Mouse (Mus musculus) left cerebral cortex, adult 9 months (tissue): Measurements from ENCODE around the gene Srm.

ENCODE experiments used
- DNase-seq, 2 experiments: peaks; one replicate each; pipeline ENCODE4 v3.0.0; 2022; ENCODE audit warnings: low spot score in 2 of 2

Srm gene

DNA sequence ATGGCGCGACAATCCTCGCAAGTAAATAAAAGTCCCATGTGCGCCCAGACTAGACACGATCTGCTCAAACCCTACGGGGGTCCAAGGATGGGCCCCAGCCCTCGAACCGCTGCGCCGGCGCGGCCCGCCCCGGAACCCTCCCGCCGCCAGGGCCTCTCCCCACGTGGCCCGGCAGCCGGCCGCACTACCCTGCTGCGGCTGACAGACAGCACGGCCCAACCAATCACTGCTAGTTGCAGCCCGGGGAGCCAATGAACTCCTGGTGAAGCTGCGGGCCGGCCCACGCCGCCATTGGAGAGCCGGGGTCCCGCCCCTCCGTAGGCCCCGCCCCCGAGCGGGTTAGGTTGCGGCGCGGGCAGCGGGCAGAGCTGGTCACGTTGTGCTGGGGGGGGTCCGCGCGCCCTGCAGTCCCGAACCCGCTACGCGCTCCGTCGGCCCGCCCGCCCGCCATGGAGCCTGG lies at the start of gene Srm:
TSS of gene Srm (plus strand) at position 333 of the 460 bp plus-strand sequence.
- DNase-seq, result peak; percentile 95 to 97

DNA sequence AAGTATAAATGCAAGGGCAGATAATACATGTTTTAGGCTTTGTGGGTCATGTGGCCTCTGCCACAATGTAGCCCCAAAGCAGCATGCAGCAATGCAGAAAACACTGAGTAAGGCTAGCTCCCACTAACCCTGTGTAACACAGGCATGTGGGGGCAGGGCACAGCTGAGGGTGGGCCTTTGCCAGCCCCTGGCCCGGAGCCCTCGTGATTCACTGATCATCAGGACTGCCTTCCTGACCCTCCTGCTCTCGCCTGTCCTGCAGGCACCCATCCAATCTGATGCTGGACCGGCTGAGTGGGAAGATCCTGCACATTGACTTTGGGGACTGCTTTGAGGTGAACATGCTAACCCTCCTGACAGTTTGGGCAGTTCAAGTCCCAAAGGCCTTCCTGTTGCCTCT lies 42.2 kb upstream of the Srm start:
- DNase-seq, result no peak

- no peak for DNase-seq
Observed at GRCm38 (mm10) chr4:148557766-148558165, 33.5 kb upstream of the Srm start.

- DNase-seq, result peak; percentile 23 to 83
Observed at GRCm38 (mm10) chr4:148558297-148559000, 32.9 kb upstream of the Srm start, which contains the start of gene Exosc10. Gene Exosc10 (plus strand): TSS chr4:148558429.

DNA sequence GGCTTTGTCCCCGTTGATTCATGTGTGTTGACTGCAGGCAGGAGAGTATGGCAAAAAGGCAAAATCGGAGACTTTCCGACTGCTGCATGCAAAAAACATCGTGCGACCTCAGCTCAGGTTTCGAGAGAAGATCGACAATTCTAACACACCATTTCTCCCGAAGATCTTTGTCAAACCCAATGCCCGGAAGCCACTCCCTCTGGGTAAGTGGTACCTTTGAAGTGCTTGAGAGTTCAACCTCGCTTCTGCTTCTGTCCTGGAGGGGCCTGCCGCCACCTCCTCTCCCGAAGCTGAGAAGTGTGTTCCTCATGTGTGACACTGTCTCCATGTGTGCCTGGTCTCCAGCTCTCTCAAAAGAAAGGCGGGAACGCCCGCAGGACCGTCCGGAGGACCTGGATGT lies 28.6 kb upstream of the Srm start:
- DNase-seq, result no peak

GRCm38 (mm10) chr4:148563595-148563994 lies 27.7 kb upstream of the Srm start:
- DNase-seq, result no peak

- no peak for DNase-seq
Observed at GRCm38 (mm10) chr4:148570138-148570537, 21.2 kb upstream of the Srm start.

- DNase-seq, result no peak
Observed at GRCm38 (mm10) chr4:148570693-148571295, 20.5 kb upstream of the Srm start.

- DNase-seq, result no peak
Observed at GRCm38 (mm10) chr4:148573222-148573621, 18.1 kb upstream of the Srm start.

DNA sequence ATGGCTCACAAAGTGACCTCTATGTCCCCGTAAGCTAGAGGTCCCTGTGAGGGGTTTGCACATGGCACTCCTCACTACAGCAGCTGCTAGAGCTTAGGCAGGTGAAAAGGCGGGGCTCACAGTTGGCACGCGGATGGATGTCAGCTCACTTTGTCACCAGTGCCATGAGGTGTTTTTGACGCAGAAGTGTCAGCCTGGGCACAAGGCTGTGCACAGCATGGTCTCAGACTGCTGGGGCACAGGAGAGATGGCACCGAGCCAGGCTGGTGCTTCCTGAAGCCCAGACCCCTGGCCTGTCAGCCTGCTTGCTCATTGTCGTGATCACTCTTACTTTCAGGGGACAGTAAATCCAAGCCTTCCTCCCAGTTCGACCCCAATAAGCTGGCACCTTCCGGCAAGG lies 10.5 kb upstream of the Srm start:
- no peak for DNase-seq

GRCm38 (mm10) chr4:148581422-148581821 lies 9.9 kb upstream of the Srm start:
- no peak for DNase-seq

GRCm38 (mm10) chr4:148583257-148583656 lies 8.0 kb upstream of the Srm start:
- no peak for DNase-seq

GRCm38 (mm10) chr4:148586648-148587047 lies 4.7 kb upstream of the Srm start:
- DNase-seq, result no peak

DNA sequence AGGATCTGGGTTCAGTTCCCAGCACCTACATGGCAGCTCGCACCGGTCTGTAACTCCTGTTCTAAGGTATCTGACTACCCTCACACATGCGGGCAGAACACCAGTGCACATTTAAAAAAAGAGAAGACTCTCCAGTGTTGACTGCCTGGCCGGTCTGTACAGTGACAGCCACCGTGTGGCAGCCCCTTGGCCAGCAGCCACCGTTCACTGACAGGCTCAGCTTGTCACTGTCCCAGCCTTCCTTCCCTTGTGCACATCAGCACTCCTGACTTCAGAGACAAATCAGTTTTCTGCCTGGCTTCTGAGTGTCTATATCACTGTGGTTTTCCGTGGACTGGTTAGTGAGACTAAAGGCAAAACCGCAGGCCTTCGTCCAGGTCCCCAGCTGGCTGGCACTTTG lies 2.5 kb upstream of the Srm start:
- DNase-seq, result no peak

- no peak for DNase-seq
Observed at GRCm38 (mm10) chr4:148589565-148589964, 1.7 kb upstream of the Srm start.

- no peak for DNase-seq
Observed at GRCm38 (mm10) chr4:148590421-148591170, 707 bp upstream of the Srm start.

DNA sequence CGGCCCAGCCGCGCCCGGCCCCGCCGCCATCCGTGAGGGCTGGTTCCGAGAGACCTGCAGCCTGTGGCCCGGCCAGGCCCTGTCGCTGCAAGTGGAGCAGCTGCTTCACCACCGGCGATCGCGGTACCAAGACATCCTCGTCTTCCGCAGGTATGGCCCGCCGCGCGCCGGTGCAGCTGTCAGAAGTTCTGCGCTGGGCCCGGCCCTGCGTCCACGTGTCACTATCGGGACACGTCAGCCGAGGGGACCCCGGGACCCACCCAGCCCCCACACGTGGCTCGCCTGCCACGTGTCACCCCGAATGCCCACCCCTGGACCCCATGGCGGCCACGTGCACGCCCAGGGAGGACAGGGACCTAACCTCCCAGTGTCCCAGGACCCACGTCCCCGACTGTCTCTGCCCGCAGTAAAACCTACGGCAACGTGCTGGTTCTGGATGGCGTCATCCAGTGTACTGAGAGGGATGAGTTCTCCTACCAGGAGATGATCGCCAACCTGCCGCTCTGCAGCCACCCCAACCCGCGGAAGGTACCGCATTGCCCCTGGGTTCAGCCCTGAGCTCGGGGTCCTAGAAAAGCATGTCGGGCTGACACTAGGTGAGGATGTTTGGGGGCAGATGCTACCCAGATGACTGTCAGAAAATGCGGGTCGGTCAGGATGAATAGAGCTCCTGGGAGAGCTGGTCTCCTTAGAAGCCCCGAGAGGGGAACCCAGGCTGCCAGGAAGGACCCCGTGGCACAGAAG lies 506 bp downstream of the Srm start:
- peak in 1 of 2 experiments; percentile 39 for DNase-seq

GRCm38 (mm10) chr4:148593996-148594395 lies 2.7 kb downstream of the Srm start:
- no peak for DNase-seq

DNA sequence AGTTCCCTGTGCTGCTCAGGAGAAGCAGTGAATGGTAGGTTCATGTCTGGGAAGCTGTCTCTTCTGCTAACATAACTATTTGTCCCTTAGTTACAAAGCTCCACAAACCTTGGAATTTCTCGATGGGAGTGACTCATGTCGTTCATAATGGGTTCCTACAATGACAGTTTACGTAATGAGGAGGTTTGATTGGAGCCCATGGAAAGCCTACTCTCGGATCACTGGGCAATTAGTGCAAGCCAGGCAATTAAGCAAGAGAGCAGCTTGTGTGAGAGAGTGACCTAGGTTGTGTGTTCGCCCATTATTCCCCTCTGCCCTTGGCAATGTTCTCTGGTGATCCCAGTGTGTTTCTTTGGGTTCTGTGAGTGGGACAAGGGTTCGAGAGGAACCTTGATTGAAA lies 4.6 kb downstream of the Srm start:
- DNase-seq, result no peak

- DNase-seq, result no peak
Observed at GRCm38 (mm10) chr4:148596731-148597130, 5.4 kb downstream of the Srm start.

DNA sequence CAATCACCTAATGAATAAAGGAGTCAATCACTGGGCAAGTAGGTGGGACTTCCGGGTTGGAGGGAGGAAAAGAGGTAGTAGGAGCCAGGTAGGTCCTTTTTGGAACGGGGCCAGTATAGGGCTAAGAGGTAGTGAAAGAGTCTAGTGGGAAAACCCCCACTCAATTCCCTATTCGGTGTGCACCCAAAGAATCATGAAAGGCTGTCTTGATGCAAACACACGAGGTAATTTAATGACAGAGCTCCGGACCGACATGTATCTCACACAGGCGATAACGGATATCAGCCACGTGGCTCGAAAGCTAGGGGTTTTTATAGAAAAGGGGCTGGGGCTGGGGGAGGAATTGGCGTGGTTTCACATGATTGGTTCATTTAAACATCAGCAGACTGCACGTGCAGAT lies 7.5 kb downstream of the Srm start:
- DNase-seq, result no peak

GRCm38 (mm10) chr4:148600316-148600715 lies 9.0 kb downstream of the Srm start:
- no peak for DNase-seq
